Mouse (Mus musculus) cerebellum, adult 9-10 months (tissue): ENCODE data around the gene Jak3.

ENCODE experiments used
- DNase-seq: peaks from one replicate; pipeline ENCODE4 v3.0.0; 2022

Jak3 gene

DNA sequence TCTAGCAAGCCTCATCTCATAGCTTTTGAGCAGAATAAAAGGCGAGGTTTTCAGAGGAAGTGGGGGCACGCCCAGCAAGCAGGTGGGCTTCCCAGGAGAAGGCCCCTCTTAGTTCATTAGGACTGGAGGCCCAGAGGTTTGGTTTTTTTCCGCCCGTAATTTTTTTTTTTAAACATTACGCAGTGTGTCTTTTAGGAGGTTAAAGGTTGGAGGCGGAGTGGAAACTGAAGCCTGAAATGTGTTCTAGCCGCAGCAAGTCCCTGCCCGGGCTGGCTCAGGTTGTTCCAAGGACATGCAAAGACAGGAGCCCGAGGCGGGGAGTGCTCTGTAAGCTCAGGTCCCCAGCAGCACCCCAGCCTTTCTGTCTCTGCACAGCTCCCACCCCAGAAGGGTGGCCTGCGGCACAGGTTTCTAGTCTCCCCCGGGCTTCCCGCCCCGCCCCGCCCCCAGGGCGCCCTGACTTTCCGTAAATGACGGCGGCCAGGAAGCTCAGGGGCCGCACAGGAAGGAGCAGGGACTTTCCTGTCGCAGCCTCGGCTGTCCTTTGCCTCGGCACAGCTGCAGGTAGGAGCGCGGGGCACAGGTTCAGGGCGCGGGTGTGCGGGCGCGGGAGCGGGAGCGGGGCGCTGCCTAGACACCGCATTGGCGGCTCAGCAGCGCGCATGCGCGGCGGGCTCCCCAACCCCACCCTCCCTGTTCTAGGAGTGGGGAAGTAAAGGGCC is at the start of gene Jak3:
Gene Jak3, plus strand, starts transcription at position 277 of the 722 bp plus-strand sequence.
- DNase-seq = peak; percentile 73

DNA sequence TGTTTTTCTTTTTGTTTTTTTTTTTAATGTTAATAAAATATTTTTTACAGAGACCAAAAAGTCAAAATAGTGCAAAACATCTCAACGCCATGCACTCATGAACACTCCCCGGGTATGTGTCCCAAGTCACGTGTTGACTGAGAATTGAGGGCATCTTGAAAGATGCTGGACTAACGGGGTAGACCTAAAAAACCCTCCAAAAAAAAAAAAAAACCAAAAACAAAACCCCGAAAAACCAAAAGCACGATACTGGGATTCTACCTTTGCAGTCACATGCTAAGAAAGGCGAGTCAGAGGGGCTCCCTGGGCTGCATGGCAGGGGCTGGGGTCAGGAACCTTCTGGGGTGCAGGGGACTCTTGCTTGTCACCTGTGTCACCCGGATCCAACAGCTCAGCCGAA is 49.3 kb upstream of the Jak3 start:
- no peak for DNase-seq

DNA sequence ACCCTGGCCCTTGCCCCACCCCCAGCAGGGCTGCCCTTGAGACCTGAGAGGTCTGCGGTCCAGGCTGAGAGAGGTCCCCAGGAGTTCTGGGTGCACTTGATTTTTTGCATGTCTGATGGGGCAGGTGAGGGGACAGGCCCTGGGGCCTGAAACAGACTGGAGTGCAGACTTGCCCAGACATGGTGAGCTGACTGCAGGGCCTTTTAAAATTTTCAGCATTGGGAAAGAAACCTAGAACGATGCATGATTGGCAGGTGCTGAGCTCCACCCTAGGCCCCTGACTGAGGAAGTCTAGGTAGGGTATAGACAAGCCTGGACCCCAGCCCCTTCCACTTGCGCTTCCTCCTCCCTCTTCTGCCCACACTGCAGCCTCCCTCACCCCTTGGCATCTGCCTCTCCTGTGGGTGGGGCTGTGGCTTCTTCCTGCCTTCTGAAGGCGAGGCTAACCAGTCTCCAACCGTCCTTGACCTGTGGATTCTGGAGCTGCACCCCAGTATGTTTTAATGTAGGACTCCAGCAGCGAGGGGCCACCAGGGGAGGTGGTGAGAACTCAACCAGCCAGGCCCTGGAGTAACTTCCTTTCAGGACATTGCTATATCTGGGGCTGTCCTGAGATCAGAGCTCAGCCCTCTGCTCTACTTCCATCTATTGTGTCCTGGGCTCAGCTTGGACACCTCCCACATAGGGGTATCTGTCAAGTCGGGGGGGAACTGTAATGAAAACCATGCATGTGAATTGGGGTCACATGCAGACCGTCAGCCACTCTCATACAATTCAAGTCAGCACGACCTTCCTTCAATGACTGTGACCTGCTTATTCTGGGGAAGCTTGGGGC is 48.6 kb upstream of the Jak3 start:
- DNase-seq = no peak

DNA sequence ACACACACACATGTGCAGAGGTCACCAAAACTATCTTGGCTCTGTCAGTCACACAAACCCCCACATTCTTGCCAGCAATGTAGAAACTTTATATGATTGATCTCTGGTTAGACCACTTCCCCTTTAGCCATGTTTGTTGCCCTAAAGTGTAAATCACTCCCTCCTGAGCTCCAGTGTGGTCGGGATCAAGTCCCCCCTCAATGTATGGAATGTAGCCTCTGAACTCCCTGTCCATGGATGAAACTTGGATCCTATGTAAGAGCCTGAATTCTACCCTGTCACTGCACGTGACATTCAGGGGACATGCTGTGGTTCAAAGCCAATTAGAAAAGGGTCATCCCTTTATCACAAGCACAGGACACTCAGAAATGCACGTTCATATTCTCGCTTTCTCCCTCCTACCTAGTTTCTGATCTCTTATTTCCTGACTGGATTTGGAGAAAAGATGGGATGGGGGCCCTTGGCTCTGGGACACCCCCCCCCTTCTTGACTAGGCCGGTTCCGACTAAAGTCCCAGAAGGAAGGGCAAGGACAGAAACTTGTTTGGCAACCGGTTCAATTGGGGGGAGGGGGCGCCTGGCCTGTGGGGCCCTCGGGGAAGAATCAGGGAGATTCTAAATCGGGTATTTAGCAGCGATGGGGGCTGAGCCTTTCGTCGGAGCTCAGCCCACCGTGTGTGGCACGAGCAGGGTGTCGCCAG is 47.5 kb upstream of the Jak3 start:
- DNase-seq = no peak

DNA sequence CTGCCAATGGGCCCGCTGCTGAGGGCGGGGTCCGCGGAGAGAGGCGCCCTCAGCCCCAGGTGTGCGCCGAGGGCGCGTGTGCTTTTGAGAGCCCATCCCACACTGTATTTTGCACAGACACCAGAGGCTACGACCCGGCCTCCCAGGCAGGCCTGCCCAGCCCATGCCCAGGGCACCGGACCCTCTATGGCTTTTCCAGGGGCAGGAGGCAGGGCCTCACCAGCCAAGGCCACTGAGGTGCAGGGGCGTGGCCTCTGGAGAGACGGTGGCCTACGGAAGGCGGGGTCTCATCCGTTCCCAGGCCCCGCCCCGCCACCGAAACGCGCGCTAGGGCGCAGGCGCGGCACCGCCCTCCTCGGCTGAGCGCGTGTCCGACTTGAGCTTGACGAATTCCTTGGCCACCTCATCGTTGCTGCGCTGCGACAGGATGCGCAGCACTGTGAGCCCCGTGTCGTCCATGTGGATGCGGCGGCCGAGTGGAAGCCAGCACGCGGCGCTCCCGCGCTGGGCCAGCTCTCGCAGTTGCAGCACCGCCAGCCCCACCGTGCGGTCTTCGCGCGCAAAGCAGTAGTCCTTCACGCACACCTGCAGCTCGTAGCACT is 46.9 kb upstream of the Jak3 start:
- peak; percentile 90 for DNase-seq

DNA sequence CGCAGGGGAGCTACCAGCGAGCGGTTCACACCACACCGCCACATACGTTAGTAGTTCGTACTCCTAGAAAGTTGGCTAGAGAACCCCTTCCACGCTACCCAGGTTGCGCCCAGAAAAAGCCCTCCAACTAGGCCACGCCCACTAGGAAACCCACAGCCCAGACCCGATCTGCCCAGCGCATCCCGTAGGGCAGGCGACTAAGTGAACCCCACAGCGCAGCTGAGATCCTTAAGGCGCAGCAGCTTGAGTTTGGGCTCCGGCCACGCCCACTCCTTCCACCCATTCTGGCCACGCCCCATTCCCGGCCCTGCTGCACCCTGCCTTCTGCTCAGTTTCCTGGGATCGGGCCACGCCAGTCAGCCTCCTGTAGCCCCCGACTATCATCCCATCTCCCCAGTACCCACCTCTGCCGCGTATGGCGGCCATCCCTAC is 46.3 kb upstream of the Jak3 start:
- DNase-seq = peak; percentile 62

DNA sequence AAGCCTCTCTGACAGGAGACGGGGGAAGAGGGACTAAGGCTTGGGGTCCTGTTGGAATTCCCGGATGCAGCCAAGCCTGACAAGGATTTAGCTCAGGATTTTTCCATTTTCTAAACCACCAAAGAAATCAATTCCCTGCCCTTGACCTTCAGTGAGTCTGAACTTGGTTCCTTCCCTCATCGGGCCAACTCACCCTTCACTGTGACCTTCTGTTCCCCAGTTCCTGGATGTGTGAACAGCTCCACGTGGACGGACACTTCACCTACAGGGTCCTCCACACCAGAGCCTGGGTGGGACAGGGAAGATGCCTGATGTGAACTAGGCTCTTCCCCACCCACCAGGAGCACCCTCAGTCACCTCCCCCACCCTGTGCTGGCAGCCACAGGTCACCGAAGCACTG is 45.3 kb upstream of the Jak3 start:
- no peak for DNase-seq

DNA sequence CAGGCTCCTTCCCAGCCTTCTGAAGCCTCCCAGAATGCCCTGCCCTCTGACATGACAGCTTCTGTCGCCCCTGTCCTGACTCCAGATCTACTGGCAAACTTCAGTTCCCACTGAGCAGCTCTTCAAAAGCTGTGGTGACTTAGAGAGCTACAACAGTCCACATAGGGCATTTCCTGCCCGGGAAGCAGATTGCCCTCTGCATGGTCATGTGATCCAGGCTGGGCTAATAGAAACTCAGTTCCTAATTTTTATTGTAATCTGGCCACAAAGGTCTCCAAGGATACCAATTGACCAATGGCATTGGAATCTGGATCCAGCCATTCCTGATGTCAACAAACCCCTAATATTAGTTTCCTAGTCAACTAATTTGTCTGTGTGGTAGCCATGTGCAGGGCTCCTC is 44.2 kb upstream of the Jak3 start:
- DNase-seq = no peak

DNA sequence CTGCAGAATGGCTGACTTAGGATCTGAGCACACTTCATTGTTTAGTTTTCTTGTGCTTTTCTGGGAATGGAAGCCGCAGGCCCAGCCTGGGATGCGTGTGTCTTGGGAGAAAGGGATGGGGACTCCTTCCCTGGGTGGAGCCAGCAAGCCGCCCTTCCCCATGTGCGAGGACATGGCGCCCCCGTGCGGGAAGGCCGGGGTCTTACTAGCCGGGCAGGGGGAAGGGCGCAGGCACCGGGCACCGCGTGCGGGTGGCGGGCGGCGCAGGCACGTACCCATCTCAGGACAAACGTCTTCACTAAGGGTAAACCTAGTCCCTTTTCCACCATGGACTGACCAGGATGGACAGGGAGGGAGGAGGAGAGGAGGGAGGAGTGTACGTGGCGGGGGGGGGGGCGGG is 42.9 kb upstream of the Jak3 start:
- DNase-seq = no peak

DNA sequence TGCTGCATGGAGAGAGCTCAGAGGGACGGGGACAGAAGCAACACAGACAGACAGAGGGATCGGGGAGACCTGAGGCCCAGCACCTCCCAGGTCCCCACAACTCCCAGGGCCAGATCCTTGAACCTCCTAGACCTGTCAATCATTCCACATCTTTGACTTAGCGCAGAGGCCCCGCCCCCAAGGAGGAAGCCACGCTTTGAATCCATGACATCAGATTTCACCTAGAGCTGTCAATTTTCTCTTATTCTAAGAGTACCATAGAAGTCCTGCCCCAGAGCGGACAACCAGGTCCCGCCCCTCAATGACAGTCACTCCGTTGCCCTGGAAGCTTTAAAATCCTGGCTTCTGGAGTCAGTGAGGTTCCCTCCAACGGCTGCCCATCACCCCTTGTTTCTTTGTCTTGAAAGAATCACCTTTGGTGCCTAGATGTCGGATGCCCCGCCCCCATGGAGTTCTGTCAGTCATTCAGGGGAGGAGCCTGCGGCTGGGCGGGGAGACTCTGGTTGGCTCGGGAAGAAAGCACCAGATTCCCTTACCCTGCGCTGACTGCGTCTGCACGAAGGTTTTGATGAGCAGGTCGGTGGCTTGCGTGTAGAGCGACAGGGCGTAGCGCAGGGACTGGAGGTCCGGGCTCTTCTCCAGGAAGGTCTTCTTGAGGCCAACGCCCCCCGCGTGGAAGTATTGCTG is 42.0 kb upstream of the Jak3 start:
- DNase-seq = peak; percentile 44

DNA sequence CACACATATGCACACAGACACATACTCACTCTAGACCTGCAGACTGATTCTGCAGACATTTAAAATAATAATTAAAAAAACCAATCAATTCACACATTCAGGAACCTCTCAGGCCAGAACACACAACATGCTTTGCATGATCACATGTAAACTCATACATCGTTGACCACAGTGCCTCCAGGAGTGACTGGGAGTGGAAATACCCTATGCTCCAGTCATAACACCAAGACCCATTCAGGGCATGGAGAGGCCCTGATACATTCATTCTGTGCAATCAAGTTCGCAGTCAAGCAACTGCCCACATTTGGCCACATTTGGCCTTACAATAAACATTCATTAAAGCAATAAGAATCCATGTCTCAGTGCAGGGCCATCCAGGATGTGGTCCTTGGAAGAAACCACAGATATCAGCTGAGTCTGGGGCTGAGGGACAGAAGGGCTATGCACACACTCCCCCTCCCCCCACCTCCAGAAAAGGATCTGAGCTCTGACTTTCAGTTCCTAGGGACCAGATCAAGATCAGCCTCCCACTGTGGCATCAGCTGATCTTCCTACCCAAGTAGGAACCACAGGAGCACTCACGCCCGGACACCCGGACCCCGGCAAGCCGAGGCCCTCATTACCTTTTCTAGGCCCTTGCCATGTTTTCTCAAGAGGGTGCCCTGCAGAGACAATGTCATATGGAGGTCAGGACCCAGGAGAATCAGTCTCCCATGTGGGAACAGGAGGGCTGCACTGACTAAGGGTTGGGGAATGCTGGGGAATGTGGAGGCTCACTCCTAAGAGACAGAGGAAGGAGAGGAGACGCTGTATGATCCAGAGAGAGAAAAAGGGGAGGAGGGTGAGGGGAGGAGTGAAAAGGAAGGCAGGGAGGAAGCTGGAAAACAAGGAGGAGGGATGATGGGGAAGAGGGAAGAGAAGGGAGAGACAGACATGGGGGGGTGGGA is 38.7 kb upstream of the Jak3 start:
- no peak for DNase-seq

DNA sequence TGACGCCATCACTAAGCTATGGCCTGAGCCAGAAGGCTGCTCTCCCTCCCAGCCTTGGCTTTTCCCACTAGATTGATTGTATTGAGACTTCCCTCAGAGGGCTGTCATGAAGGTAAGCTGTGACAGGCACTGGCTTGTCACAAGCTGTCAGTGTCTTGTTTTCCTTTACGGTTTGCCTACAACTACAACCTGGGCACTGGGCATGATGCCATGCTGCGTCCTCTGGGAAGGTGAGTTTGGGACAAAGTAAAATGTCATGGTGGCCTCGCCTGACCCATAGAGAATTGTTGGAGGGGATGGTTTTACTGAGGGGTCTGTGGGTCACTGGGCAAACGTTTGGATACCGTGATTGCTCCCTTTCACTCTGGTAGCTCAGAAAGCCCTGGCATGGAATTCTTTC is 37.8 kb upstream of the Jak3 start:
- DNase-seq = no peak

DNA sequence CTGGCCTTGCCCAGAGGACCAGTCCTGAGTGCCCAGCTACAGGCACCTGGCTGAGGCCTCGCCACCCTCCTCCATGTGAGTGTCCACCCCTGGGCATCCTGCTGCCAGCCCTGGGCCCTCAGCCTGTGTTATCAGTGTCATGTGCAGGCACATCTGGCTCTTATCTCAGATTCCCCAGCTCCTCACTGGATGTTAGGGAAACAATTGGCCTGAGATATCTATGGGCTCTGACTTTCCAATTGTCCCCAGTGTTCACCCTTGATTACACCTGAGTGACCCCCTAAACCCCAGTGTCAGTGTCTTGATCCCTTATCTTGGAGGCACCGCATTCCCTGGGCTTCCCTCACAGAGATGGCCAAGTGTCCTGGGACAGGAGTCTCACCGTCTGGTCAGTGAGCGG is 36.8 kb upstream of the Jak3 start:
- DNase-seq = no peak

DNA sequence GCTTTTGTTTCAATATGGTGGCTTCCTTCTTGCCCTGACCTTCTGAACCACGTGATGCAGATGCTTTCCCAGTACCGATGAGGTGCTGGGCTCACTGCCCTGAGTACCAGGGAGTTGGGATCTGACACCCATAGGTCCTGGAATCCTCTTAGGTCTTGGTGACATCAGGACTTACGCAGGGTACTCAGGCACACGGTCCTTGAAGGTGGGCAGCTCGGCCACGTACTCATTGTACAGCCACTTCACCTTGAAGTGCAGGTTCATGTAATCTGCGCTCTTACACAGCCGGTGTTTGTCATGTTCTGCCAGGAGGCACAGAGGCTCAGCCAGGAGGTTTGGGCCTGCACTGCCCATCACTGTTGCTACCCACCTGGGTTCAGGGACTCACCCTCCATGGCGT is 30.6 kb upstream of the Jak3 start:
- no peak for DNase-seq

DNA sequence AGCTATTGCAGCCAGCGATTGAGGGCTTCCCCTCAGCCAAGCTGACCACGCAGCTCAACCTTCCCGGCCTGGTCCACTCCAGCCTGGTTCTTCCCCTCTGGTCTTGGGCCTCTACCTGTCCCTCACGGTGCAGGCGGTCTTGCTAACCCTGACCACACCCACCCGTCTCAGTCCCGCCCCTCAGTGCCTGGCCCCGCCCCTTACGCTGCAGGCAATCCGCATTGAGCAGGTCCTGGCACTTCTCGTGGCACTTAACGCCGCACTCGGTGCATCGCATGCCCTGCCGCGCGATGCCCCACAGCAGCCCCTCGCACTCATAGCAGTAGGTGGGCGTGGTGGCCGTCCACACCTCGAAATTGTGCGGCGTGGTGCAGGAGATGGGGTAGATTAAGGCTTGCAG is 21.5 kb upstream of the Jak3 start:
- no peak for DNase-seq

DNA sequence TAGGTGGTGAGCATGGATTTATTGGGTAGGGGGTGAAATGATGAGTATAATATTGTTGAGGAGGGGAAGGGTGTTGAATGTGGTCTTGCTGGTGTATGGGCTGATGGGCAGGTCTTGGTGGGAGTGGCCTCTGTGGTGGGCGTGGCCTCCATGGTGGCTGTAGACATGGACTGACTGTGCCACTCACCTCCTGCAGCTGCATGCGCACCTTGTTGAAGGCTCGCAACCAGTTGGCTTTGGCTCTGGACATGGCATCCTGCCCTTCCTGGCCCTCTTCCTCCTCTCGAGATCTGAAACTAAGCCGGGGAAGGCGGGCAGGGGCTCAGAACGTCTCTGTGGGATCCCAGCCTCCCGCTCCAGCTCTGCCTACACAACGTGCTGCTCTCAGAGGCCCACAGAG is 18.3 kb upstream of the Jak3 start:
- DNase-seq = no peak

DNA sequence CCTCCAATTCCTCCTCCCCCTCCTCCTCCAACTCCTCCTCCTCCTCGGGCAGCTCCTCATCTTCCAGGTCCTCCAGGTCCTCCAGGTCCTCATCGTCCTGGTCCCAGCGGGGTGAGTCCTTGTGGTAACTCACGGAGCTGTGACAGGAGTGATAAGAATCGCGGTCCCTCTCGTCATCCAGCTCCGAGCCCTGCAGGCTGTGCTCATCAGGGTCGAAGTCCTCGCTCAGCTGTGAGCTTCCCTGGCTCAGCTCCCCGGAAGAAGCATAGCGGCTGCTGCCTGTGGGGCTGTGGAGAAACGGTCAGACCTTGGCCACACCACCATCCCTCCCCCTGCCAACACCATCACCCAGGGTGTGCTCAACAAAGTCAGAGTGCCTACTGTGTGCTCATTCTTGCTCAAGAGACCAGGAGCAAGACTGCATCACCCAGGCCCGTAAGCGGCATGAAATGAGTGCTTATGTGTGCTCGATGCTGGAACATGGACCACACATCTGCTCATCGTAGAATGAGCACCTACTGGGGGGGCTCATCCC is 17.5 kb upstream of the Jak3 start:
- DNase-seq = no peak

DNA sequence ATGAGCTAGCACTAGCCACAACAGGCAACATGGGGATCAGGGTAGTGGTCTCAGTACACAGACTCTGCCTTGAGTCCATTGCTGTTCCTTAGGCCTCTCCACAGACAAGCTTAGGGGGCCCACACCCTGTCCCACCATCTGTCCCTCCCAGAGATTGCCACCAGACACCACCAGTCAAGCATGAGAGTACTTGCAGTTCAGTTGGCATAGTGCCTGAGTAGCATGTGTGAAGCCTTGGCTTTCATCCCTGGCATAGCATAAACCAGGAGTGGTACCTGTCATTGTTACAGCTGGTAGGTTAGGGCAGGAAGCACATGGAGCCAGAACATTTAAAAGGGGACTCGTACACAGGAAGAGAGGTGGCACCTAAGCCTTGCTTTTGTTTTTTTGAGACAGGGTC is 16.3 kb upstream of the Jak3 start:
- DNase-seq = peak; percentile 88

DNA sequence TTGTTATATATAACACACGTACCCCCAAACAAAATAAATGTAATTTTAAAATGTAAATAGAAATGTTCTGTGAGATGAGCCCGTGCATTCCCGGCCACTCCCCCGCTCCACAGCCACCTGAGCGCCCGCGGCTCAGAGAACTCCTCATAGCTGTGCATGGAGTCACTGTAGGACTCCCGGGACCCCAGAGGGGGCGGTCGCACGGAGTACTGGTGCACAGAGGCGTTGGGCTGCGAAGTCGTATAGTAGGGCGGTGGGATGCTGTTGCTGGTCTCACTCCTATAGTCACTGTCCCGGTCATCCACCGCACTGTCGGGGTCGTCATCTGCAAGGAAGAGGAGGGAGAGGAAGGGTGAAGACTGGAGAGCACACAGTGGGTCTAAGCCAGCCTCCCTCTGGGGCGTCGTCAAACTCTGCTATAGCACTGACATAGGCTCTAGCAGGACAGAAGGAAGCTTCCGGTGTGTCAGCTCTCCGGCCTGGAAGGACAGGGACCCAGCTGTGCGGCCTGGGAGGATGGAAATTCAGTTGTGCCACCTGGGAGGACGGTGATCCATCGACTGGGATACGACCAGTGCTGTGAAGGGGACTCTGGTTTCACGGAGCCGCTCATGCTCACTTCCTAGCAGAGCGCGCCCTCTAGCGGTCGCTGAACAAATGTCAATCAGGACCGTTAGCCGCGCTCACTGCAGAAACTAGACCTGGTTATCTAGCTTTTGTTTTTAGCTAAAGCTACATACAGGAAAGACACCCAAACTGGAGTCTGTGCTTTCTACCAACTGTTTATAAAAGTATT is 15.6 kb upstream of the Jak3 start:
- DNase-seq = peak; percentile 88

DNA sequence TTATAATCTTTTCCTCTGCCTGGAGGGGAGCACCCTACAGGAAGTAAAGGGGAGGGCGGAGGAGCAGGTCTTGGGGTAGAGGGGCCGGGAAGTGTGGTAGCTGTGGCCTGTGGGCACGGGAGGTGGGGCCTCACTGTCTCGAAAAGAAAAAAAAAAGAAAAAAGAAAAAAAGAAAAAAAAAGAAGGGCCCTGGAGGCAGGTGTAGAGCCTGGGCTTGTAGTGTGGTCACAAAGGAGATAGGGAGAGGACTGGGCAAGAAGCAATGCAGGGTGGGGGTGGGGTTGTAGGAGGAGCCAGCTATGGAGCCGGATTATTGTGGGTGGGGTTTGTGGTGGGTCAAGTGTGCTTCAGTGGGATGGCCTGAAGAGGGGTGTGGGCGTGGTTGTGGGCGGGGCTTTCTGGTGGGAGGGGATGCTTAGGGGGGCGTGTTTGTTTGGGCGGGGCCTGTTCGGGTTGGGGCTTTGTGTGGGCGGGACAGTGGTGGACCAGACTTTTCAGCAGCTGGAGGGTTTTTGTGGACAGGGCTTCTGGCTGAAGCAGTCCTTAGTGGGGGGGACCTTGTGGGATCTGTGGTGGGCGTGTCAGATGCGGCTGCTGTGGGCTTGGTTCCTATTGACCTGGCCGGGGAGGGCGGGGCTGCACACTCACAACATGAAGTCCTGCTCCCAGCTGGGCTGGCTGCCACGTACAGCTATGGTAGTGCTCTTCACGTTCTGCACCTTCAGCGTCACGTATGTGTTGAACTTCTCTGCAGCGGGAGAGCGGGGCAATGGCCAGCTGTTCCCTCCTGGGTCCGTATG is 10.6 kb upstream of the Jak3 start:
- DNase-seq = peak; percentile 59
